25 mouse cellular contexts compared by ENCODE assay signal in the genomic region with DNA sequence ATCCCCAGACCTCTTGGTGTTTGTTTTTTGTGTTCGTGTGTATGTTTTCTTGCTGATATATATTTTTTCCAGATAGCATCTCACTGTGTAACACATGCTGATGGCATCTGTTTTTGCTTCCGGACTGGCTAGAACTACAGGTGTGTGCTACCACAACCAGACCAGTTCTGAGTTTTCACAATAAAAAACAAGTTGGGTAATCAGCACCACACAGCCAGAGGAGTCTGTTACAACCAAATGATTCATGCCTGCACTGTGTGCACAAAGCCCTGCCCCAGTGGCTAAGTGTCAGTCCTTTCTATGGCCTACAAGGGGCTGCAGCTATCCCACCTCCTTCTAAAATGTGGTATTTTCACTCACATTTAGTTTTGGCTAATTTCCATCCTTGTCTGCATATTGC. TPM values are rescaled to one million over a fixed set of nuclear protein-coding genes. Genes with fewer than 3 reads are reported as not detected.
DNase-seq lines count a peak whose midpoint lies in the region; ATAC-seq and TF ChIP-seq lines count a peak whose summit lies in the region.
"Had no signal": no experiment of that assay in that cellular context is flagged by ENCODE, and none has a peak within 500 bp of the region (broad histone marks: within the 10 kb centered on the region; RNA-seq: fewer than 3 reads in every experiment).

No protein-coding gene starts in this region.

- no peak for TF ChIP-seq EP300 in stomach, postnatal 0 days (optimal IDR thresholded peaks at IDR 0.05)

- no peaks in the 10 kb centered on the region for H3K27me3 ChIP-seq in C2C12 (ENCODE audit: control insufficient read depth, insufficient read depth, insufficient read length)
- H3K27me3 ChIP-seq in stomach, postnatal 0 days (ENCODE audit: control insufficient read depth, insufficient read depth, low read length) = no peaks in the 10 kb centered on the region
- H3K27me3 ChIP-seq: embryonic facial prominence, embryonic 12.5 days; forebrain, embryonic 12.5 days; Patski had no signal

- no peak for TF ChIP-seq CTCF in C2C12 (IDR thresholded peaks at IDR 0.05; ENCODE audit: control insufficient read depth, insufficient read depth, insufficient read length)
- TF ChIP-seq CTCF in stomach, postnatal 0 days (IDR thresholded peaks at IDR 0.05; ENCODE audit: low read depth) = no peak

- H3K79me3 ChIP-seq in C2C12 (ENCODE audit: low read depth) = no peaks in the 10 kb centered on the region

- H3K79me2 ChIP-seq in C2C12 (ENCODE audit: control insufficient read depth, insufficient read depth) = no peaks in the 10 kb centered on the region

- no peak for ATAC-seq in stomach, postnatal 0 days (ENCODE audit: low FRiP score, low TSS enrichment)
- ATAC-seq: activated CD4-positive, CD25-positive, alpha-beta regulatory T cell, adult 4 months; forebrain, embryonic 14.5 days; forebrain, embryonic 16.5 days; Patski had no signal

- no peaks in the 10 kb centered on the region for H3K4me1 ChIP-seq in stomach, postnatal 0 days (replicated peaks; ENCODE audit: control insufficient read depth, insufficient read depth)
- H3K4me1 ChIP-seq: embryonic facial prominence, embryonic 10.5 days; embryonic facial prominence, embryonic 12.5 days; forebrain, embryonic 10.5 days; forebrain, embryonic 12.5 days had no signal

- no peak overlapping the region for H3K4me2 ChIP-seq in stomach, postnatal 0 days (replicated peaks; ENCODE audit: low read depth)
- H3K4me2 ChIP-seq: embryonic facial prominence, embryonic 12.5 days; forebrain, embryonic 12.5 days had no signal

- H3K27ac ChIP-seq in stomach, postnatal 0 days (replicated peaks) = no peak overlapping the region
- H3K27ac ChIP-seq: embryonic facial prominence, embryonic 10.5 days; embryonic facial prominence, embryonic 12.5 days; forebrain, embryonic 10.5 days; forebrain, embryonic 12.5 days had no signal

- WGBS in stomach, postnatal 0 days = 70% methylated on average over 2 of the region's 2 CpGs

- H3K9me3 ChIP-seq in stomach, postnatal 0 days (ENCODE audit: control insufficient read depth, low read length) = no peaks in the 10 kb centered on the region
- H3K9me3 ChIP-seq: embryonic facial prominence, embryonic 10.5 days; embryonic facial prominence, embryonic 12.5 days; forebrain, embryonic 10.5 days; forebrain, embryonic 12.5 days had no signal

- DNase-seq in 3134 (ENCODE audit: extremely low read depth, insufficient read length, low spot score) = peak; percentile 28
- DNase-seq in adipocyte (ENCODE audit: low spot score) = peak; percentile 25
- peak; percentile 22 for DNase-seq in induced T-regulatory cell, adult 2 months (ENCODE audit: low read depth)
- no peak for DNase-seq in layer of hippocampus, adult 11-12 months (ENCODE audit: low spot score)
- DNase-seq in kidney, postnatal 25 days = no peak
- no peak for DNase-seq in stomach, postnatal 0 days (ENCODE audit: low spot score)
- DNase-seq: adrenal gland, adult 2 months; adrenal gland, postnatal 10 days; adrenal gland, postnatal 25 days; B cell, adult 2 months; cerebellum, adult 11 months; cerebellum, adult 18-20 months; cerebellum, adult 8-10 months; cerebellum, adult 9-11 months; cerebellum, postnatal 14 days; cerebellum, postnatal 36 days had no signal

- H3K4me3 ChIP-seq in C2C12 (ENCODE audit: insufficient read depth, poor library complexity, severe bottlenecking) = no peak overlapping the region
- H3K4me3 ChIP-seq in stomach, postnatal 0 days (ENCODE audit: low read depth, low read length) = no peak overlapping the region
- H3K4me3 ChIP-seq: embryonic facial prominence, embryonic 10.5 days; embryonic facial prominence, embryonic 12.5 days; forebrain, embryonic 10.5 days; forebrain, embryonic 12.5 days had no signal

- no peak overlapping the region for H3ac ChIP-seq in C2C12 (ENCODE audit: control insufficient read depth, insufficient read length, low read depth)

- no peaks in the 10 kb centered on the region for H3K36me3 ChIP-seq in C2C12 (ENCODE audit: control insufficient read depth, insufficient read depth)
- no peaks in the 10 kb centered on the region for H3K36me3 ChIP-seq in stomach, postnatal 0 days (ENCODE audit: control insufficient read depth, insufficient read depth, low read length)
- H3K36me3 ChIP-seq: embryonic facial prominence, embryonic 12.5 days had no signal

- no peak overlapping the region for H3K9ac ChIP-seq in stomach, postnatal 0 days (ENCODE audit: low read length)
- H3K9ac ChIP-seq: embryonic facial prominence, embryonic 12.5 days; forebrain, embryonic 12.5 days had no signal

TF ChIP-seq in C2C12, 6 proteins besides CTCF, POLR2A, EP300 and RAD21:
- no peak for TF ChIP-seq MYOD1 (IDR thresholded peaks at IDR 0.05; ENCODE audit: control insufficient read depth, insufficient read length, low read depth)
- TF ChIP-seq CEBPB (IDR thresholded peaks at IDR 0.05; ENCODE audit: low read depth) = peak; percentile 62
- TF ChIP-seq MYOG (IDR thresholded peaks at IDR 0.05; ENCODE audit: control insufficient read depth, extremely low read depth, insufficient read length) = no peak
- no peak for TF ChIP-seq MAX (IDR thresholded peaks at IDR 0.05)
- no peak for TF ChIP-seq FOSL1 (IDR thresholded peaks at IDR 0.05; ENCODE audit: insufficient read depth, low read length, poor library complexity, severe bottlenecking)
- no peak for TF ChIP-seq USF1 (IDR thresholded peaks at IDR 0.05; ENCODE audit: low read depth)
TF ChIP-seq in C2C12: peak in this region for 1.

RNA-seq across cellular contexts. Expression of gene Ftsj1, which starts 15.5 kb away (rescaled TPM):
- 36.1 TPM for polyA plus RNA-seq in C2C12 (2012; fragmentation: generic; extraction: Trizol)
- polyA plus RNA-seq in stomach, postnatal 0 days (2015; fragmentation: Nextera tagmentation; extraction: Ambion mirVana) = 19.9 and 20.3 TPM in 2 replicates

RNA-seq across cellular contexts. Expression of gene Porcn, which starts 30.4 kb away (rescaled TPM):
- 7.6 TPM for polyA plus RNA-seq in C2C12 (2012; fragmentation: generic; extraction: Trizol)
- polyA plus RNA-seq in stomach, postnatal 0 days (2015; fragmentation: Nextera tagmentation; extraction: Ambion mirVana) = 12.5 and 14.3 TPM in 2 replicates

RNA-seq across cellular contexts. Expression of gene Slc38a5, which starts 34.2 kb away (rescaled TPM):
- not detected for polyA plus RNA-seq in C2C12 (2012; fragmentation: generic; extraction: Trizol)
- polyA plus RNA-seq in stomach, postnatal 0 days (2015; fragmentation: Nextera tagmentation; extraction: Ambion mirVana) = 5.2 and 6.4 TPM in 2 replicates
- polyA plus RNA-seq: Patski had no signal

RNA-seq across cellular contexts. Expression of gene Ebp, which starts 43.4 kb away (rescaled TPM):
- polyA plus RNA-seq in C2C12 (2012; fragmentation: generic; extraction: Trizol) = 73.1 TPM
- polyA plus RNA-seq in stomach, postnatal 0 days (2015; fragmentation: Nextera tagmentation; extraction: Ambion mirVana) = 75.4 and 85.7 TPM in 2 replicates

Comparison
In these comparisons a context has a peak if more than half of its experiments do, and no peak if none do; other contexts are left out.
1. DNase-seq: peak in 3134 (single experiment), adipocyte (single experiment) and induced T-regulatory cell, adult 2 months (single experiment); none in layer of hippocampus, adult 11-12 months (single experiment), kidney, postnatal 25 days (0 of 2) and stomach, postnatal 0 days (single experiment).